Mouse (Mus musculus) embryonic fibroblast, embryonic 13.5 days (primary cell): ENCODE results near the gene Sorcs2. TPM values are rescaled to one million over a fixed set of nuclear protein-coding genes. Genes with fewer than 3 reads are reported as not detected.

Experiments used
- H3K27ac ChIP-seq: 2 replicates; pipeline ENCODE4 v1.5.1; 2012; ENCODE audit warnings: low read length, control low read depth, inconsistent platforms; ENCODE audit not compliant: insufficient read depth
- H3K4me1 ChIP-seq: 2 replicates; pipeline ENCODE4 v1.6.1; 2011; ENCODE audit warnings: low read length; ENCODE audit not compliant: control insufficient read depth, insufficient read depth
- H3K4me3 ChIP-seq: 2 replicates; pipeline ENCODE4 v1.5.1; 2011; ENCODE audit warnings: mild to moderate bottlenecking, control low read depth, low read length; ENCODE audit not compliant: insufficient read depth
- CTCF ChIP-seq: IDR thresholded peaks from 2 replicates; pipeline ENCODE4 v1.5.1; 2011; ENCODE audit warnings: mild to moderate bottlenecking, control low read depth, low read length, moderate library complexity, borderline replicate concordance; ENCODE audit not compliant: insufficient read depth
- POLR2A ChIP-seq: IDR thresholded peaks from 2 replicates; pipeline ENCODE4 v1.6.1; 2011; ENCODE audit warnings: low read depth, mild to moderate bottlenecking, control low read depth, low read length, moderate library complexity
- polyA plus RNA-seq: library from polyadenylated mRNA; stranded (reverse); fragments of >200 nt; gene quantifications from 2 replicates; pipeline ENCODE4 v1.2.4, GENCODE M21; 2011; ENCODE audit warnings: low read depth; ENCODE audit not compliant: missing spikeins, insufficient read length

Gene Sorcs2
- polyA plus RNA-seq, 1 experiment, result 67.1 TPM

- TF ChIP-seq POLR2A (no peak), CTCF (no peak)
- Histone ChIP-seq H3K27ac (no peak overlapping the region), H3K4me3 (no peak overlapping the region), H3K4me1 (0 out of 2 replicates have a peak, but pooled peaks cover 2% of the 10 kb centered on the region)
Observed at GRCm38 (mm10) chr5:36285405-36285804, 112.5 kb downstream of the Sorcs2 start.

GRCm38 (mm10) chr5:36279896-36280295, 118.0 kb downstream of the Sorcs2 start:
- peaks cover 7% of the 10 kb centered on the region for H3K4me1 ChIP-seq
- H3K27ac ChIP-seq, result no peak overlapping the region
- TF ChIP-seq POLR2A (no peak), CTCF (no peak)
- no peak overlapping the region for H3K4me3 ChIP-seq

- no peak overlapping the region for H3K27ac ChIP-seq
- peaks cover 7% of the 10 kb centered on the region for H3K4me1 ChIP-seq
- TF ChIP-seq CTCF (no peak), POLR2A (no peak)
- no peak overlapping the region for H3K4me3 ChIP-seq
Observed at GRCm38 (mm10) chr5:36274684-36275394, 123.1 kb downstream of the Sorcs2 start.

DNA sequence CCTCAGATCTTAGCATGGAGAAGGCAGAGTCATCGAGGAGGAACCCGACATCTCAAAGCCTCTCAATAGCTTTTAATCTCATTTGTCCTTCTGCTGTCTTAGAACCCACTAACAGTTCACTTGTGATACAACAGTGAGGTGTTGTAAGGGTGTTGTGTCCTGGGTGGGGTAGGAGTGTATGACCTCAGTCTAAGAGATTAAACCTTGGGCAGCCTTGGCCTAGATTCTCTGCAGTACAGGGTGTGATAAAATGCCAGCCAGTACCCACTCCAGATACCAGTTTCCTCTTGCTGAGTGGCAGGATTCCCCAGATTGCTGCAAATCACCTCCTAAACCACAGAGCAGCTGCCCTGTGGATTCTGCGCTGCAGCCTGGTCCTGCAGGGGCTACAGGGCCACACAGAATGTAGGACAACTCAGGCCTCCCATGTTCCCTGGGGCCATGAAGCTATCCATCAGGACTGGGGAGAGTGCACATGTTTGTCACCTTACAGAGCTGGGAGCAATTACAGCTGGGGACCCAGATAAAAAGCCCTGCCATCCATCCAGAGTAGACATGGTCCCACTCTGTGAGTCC, 130.7 kb downstream of the Sorcs2 start:
- TF ChIP-seq CTCF (no peak), POLR2A (no peak)
- no peak overlapping the region for H3K4me3 ChIP-seq
- no peaks in the 10 kb centered on the region for H3K4me1 ChIP-seq
- H3K27ac ChIP-seq, result no peak overlapping the region

GRCm38 (mm10) chr5:36260862-36261261, 137.1 kb downstream of the Sorcs2 start:
- TF ChIP-seq POLR2A (no peak), CTCF (no peak)
- Histone ChIP-seq H3K4me1 (no peaks in the 10 kb centered on the region), H3K27ac (no peak overlapping the region), H3K4me3 (no peak overlapping the region)

- Histone ChIP-seq H3K27ac (no peak overlapping the region), H3K4me1 (no peaks in the 10 kb centered on the region; the same call in 1 of the 2 replicates), H3K4me3 (no peak overlapping the region)
- TF ChIP-seq CTCF (no peak), POLR2A (no peak)
Observed at GRCm38 (mm10) chr5:36259691-36260124, 138.2 kb downstream of the Sorcs2 start.

DNA sequence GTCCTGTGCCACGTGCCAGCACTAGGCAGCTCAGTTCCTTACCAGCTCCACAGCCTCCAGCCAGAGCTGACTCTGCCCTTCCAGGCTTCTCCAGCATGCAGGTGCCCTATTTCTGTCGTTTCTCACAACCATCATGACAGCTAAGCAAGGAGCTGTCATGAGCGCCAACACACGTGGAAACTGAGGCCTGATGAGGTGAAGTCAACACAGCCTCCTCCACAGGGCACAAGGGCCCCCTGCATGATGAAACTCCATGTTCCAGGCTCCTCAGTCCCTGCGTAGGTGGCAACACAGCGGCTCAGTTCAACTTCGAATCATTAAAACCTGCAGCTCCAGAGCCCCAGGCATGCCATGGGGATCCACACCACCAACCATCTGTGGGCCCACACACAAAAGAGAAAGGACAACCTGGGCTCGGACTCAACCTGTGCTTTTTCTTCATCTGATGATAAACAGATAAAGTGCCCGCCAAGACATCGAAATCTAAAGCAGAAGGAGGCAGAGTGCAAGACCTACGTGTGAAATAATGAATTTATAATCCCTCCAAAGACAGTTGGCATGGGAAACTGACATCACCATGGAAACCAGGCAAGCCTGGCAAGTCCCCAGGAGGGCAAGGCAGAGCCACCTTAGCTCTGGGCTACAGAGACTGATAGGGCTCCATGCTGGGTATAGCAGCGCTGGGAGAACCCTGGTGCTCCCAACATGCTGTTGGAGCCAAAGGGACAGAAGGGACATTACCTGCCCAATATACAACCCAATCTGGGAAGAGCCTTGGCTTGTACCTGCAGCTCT, 139.4 kb downstream of the Sorcs2 start:
- Histone ChIP-seq H3K4me1 (peaks cover 5% of the 10 kb centered on the region), H3K27ac (no peak overlapping the region), H3K4me3 (no peak overlapping the region)
- no peak for TF ChIP-seq POLR2A
- TF ChIP-seq CTCF, result no peak

DNA sequence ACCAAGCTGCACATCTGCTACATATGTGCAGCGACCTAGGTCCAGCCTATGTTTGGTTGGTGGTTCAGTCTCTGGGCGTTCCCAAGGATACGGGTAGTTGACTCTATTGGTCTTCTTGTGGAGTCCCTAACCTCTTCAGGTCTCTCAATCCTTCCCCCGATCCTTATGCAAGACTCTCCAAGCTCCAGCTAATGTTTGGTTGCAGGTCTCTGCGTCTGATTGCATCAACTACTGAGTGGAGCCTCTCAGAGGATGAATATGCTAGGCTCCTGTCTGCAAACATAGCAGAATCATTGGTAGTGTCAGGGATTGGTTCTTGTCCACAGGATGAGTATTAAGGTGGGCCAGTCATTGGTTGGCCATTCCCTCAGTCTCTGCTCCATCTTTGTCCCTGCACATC, 140.9 kb downstream of the Sorcs2 start:
- Histone ChIP-seq H3K27ac (no peak overlapping the region), H3K4me1 (peaks cover 9% of the 10 kb centered on the region)
- TF ChIP-seq POLR2A (no peak), CTCF (no peak)

GRCm38 (mm10) chr5:36254642-36255516, 143.1 kb downstream of the Sorcs2 start:
- TF ChIP-seq POLR2A (no peak), CTCF (no peak)
- peaks cover 9% of the 10 kb centered on the region for H3K4me1 ChIP-seq
- peak overlapping the region; percentile 60 for H3K27ac ChIP-seq
- no peak overlapping the region for H3K4me3 ChIP-seq

More for the DNA sequence above, 140.9 kb downstream of the Sorcs2 start:
- no peak overlapping the region for H3K4me3 ChIP-seq
